Mouse (Mus musculus) lung, postnatal 25 days (tissue): ENCODE measurements around the gene Tmc5.

Source experiments
- DNase-seq: peaks from one replicate; pipeline ENCODE4 v3.0.0; 2022; ENCODE audit warnings: low spot score

The Tmc5 gene

GRCm38 (mm10) chr7:118597201-118597600, at the start of gene Tmc5:
Gene Tmc5 (plus strand): TSS chr7:118597297.
- no peak for DNase-seq

- DNase-seq: no peak
These were observed 49.6 kb upstream of the Tmc5 start for GRCm38 (mm10) chr7:118547451-118547850.

GRCm38 (mm10) chr7:118553881-118554280, 43.2 kb upstream of the Tmc5 start:
- DNase-seq: peak; percentile 38

- DNase-seq: no peak
These were observed 42.8 kb upstream of the Tmc5 start for GRCm38 (mm10) chr7:118554290-118554689.

GRCm38 (mm10) chr7:118569121-118569543, 28.0 kb upstream of the Tmc5 start:
- no peak for DNase-seq

GRCm38 (mm10) chr7:118571350-118571749, 25.7 kb upstream of the Tmc5 start:
- no peak for DNase-seq

- DNase-seq: peak; percentile 63
These were observed 25.1 kb upstream of the Tmc5 start for GRCm38 (mm10) chr7:118572039-118572438.

- DNase-seq: no peak
These were observed 18.8 kb upstream of the Tmc5 start for GRCm38 (mm10) chr7:118578269-118578668.

- no peak for DNase-seq
These were observed 17.2 kb upstream of the Tmc5 start for GRCm38 (mm10) chr7:118579938-118580337.

- no peak for DNase-seq
These were observed 13.3 kb upstream of the Tmc5 start for GRCm38 (mm10) chr7:118583821-118584220.

GRCm38 (mm10) chr7:118584257-118584907, 12.7 kb upstream of the Tmc5 start, which contains the start of gene Tmc7:
Gene Tmc7 (minus strand): TSS chr7:118584736.
- DNase-seq: peak; percentile 72

GRCm38 (mm10) chr7:118584926-118585325, 12.2 kb upstream of the Tmc5 start:
- no peak for DNase-seq

GRCm38 (mm10) chr7:118585856-118586255, 11.2 kb upstream of the Tmc5 start:
- DNase-seq: no peak

GRCm38 (mm10) chr7:118590726-118591305, 6.3 kb upstream of the Tmc5 start:
- no peak for DNase-seq

- no peak for DNase-seq
These were observed 5.0 kb upstream of the Tmc5 start for GRCm38 (mm10) chr7:118592146-118592545.

GRCm38 (mm10) chr7:118593567-118594407, 3.3 kb upstream of the Tmc5 start:
- DNase-seq: no peak

GRCm38 (mm10) chr7:118594611-118595010, 2.5 kb upstream of the Tmc5 start:
- DNase-seq: no peak

- DNase-seq: peak; percentile 93
These were observed 1.9 kb upstream of the Tmc5 start for GRCm38 (mm10) chr7:118595228-118595627.

GRCm38 (mm10) chr7:118596271-118596670, 826 bp upstream of the Tmc5 start:
- no peak for DNase-seq

- no peak for DNase-seq
These were observed 3.0 kb downstream of the Tmc5 start for GRCm38 (mm10) chr7:118599954-118600631.

- peak; percentile 78 for DNase-seq
These were observed 7.7 kb downstream of the Tmc5 start for GRCm38 (mm10) chr7:118604842-118605241.

- no peak for DNase-seq
These were observed 12.7 kb downstream of the Tmc5 start for GRCm38 (mm10) chr7:118609815-118610214.
